Mouse (Mus musculus) testis, adult 10 weeks (tissue): ENCODE measurements around the gene Parp16. TPM values are rescaled to one million over a fixed set of nuclear protein-coding genes. Genes with fewer than 3 reads are reported as not detected.

Experiments
- polyA plus RNA-seq: library from polyadenylated mRNA; stranded (reverse); fragments of 350-450 nt; fragmentation: Illumina TruSeq; extraction: RNeasy Lipid Tissue Mini Kit (QIAGEN cat#74804); gene quantifications from one replicate; pipeline ENCODE4 v1.2.3, GENCODE M21; 2014; ENCODE audit warnings: low read depth, low replicate concordance

Parp16 gene
- 1.7 TPM for polyA plus RNA-seq

DNA sequence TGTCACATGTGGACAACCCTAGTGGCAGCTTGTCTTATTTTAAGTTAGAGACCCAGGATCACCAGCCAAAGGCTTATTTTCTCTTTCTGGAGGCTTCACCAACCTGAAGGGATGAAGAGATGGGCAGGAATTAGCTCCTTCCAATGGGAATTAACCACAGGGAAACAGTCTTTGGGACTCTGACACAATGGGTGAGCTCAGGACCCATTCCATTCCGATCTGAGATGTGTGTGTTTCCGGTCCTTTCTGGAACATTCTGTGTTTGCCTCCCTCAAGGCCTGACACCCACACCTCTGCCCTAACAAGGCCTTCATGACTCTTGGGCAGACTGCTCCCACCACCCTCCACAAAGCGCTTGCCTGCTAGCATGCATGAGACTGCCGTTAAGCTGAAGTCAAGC is at the start of gene Parp16:
Gene Parp16, plus strand, starts transcription at position 301 of the 400 bp plus-strand sequence.

DNA sequence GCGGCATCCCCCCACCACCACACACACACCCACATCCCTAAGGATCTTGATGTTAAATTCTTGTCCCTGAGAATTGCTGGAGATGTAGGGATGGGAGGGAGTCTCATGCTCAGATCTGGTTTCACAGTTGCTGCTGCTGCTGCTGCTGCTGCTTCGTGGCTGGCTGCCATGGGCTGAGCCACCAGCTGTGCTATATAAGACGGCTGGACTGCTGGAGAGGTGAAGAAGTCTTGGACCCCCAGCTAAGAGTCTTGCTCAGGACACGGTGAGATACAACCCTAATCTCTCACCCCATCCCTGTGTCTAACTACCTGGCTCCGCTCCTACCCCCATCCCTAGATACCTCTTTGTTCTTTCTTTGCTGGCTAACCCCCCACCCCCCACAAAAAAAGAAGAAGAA is 69.8 kb downstream of the Parp16 start, which contains the start of gene Cilp:
Gene Cilp, plus strand, starts transcription at position 222 of the 400 bp plus-strand sequence.

Other genes starting within 250 kb of the Parp16 start
- gene Slc24a1, start 243.7 kb upstream of the Parp16 start, polyA plus RNA-seq, result 0.59 TPM
- gene Ints14, start 234.4 kb upstream of the Parp16 start, polyA plus RNA-seq, result 22.7 TPM
- 65.3 TPM for gene Hacd3, start 173.7 kb upstream of the Parp16 start, polyA plus RNA-seq
- gene Dpp8, start 162.9 kb upstream of the Parp16 start, polyA plus RNA-seq, result 170 TPM
- gene Igdcc4, start 93.9 kb upstream of the Parp16 start, polyA plus RNA-seq, result 1.6 TPM
- gene Igdcc3, start 54.2 kb upstream of the Parp16 start, polyA plus RNA-seq, result not detected
- gene Cilp, start 69.8 kb downstream of the Parp16 start, polyA plus RNA-seq, result 0.13 TPM
- 224 TPM for gene Clpx, start 98.9 kb downstream of the Parp16 start, polyA plus RNA-seq
- gene Pdcd7, start 150.8 kb downstream of the Parp16 start, polyA plus RNA-seq, result 19.4 TPM
- not detected for gene Ubap1l, start 165.7 kb downstream of the Parp16 start, polyA plus RNA-seq
- gene Kbtbd13, start 196.3 kb downstream of the Parp16 start, polyA plus RNA-seq, result 0.21 TPM
- gene Rasl12, start 203.2 kb downstream of the Parp16 start, polyA plus RNA-seq, result 3.0 TPM
- gene Slc51b, start 227.6 kb downstream of the Parp16 start, polyA plus RNA-seq, result 0.34 TPM
- 8.8 TPM for gene Mtfmt, start 240.4 kb downstream of the Parp16 start, polyA plus RNA-seq